ENCODE assay signal across 17 mouse cellular contexts in the genomic region with DNA sequence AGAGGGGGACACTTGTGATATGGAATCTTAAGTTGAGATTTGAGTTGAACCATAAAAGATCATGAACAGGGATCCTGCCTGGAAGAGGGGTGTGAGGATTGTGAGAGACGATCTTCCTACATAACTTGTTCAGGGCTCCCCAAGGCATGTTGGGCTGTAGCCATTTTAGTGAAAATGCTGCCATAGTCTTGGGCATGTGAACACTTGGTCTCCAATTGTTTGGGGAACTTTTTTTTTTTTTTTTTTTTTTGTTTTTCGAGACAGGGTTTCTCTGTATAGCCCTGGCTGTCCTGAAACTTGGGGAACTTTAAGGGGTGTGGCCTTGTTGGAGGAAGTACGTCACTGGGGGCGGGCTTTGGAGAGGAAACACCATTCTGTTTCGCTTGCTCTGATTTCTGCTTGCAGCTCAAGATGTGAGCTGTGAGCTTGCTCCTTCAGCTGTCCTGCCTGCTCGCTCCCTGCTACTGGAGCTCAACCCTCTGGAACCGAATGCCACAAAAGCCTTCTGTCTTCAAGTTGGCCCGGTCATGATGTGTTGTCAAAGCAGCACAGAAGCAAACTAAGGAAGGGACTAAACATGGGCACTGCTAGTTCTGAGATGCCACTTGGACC.
DNase-seq lines count a peak whose midpoint lies in the region; ATAC-seq and TF ChIP-seq lines count a peak whose summit lies in the region.
"Had no signal": no experiment of that assay in that cellular context is flagged by ENCODE, and none has a peak within 500 bp of the region (broad histone marks: within the 10 kb centered on the region; RNA-seq: fewer than 3 reads in every experiment).

No protein-coding gene starts in this region.

- 84% methylated on average over 8 of the region's 8 CpGs for WGBS in limb, embryonic 11.5 days
- WGBS in limb, embryonic 10.5 days: 75% methylated on average over 8 of the region's 8 CpGs
- 51% methylated on average over 8 of the region's 8 CpGs for WGBS in kidney, postnatal 0 days
- 49% methylated on average over 8 of the region's 8 CpGs for WGBS in neural tube, embryonic 13.5 days

- H3K36me3 ChIP-seq in limb, embryonic 11.5 days (ENCODE audit: control insufficient read depth, insufficient read depth, low read length): no peaks in the 10 kb centered on the region
- no peaks in the 10 kb centered on the region for H3K36me3 ChIP-seq in limb, embryonic 10.5 days
- H3K36me3 ChIP-seq in kidney, postnatal 0 days (ENCODE audit: insufficient read depth, low read length): no peaks in the 10 kb centered on the region
- no peaks in the 10 kb centered on the region for H3K36me3 ChIP-seq in neural tube, embryonic 13.5 days
- H3K36me3 ChIP-seq: G1E; heart, embryonic 10.5 days; lung, embryonic 15.5 days; stomach, embryonic 15.5 days had no signal

- 0 out of 2 replicates have a peak, but pooled peaks cover 3% of the 10 kb centered on the region for H3K4me1 ChIP-seq in limb, embryonic 11.5 days (ENCODE audit: control insufficient read depth, insufficient read depth, low read length)
- H3K4me1 ChIP-seq in limb, embryonic 10.5 days: peaks cover 15% of the 10 kb centered on the region
- no peaks in the 10 kb centered on the region for H3K4me1 ChIP-seq in kidney, postnatal 0 days (replicated peaks; ENCODE audit: insufficient read depth, low read length)
- H3K4me1 ChIP-seq in neural tube, embryonic 13.5 days (replicated peaks): peaks cover 30% of the 10 kb centered on the region
- H3K4me1 ChIP-seq: lung, embryonic 15.5 days; stomach, embryonic 15.5 days had no signal

- H3K9ac ChIP-seq in limb, embryonic 11.5 days (ENCODE audit: low read length): no peak overlapping the region
- H3K9ac ChIP-seq in kidney, postnatal 0 days (ENCODE audit: low read depth, low read length): no peak overlapping the region
- H3K9ac ChIP-seq in neural tube, embryonic 13.5 days: 0 out of 2 replicates have a peak overlapping the region, but pooled peaks have one; percentile 31
- H3K9ac ChIP-seq: lung, embryonic 15.5 days; stomach, embryonic 15.5 days had no signal

- no peaks in the 10 kb centered on the region for H3K27me3 ChIP-seq in limb, embryonic 11.5 days (ENCODE audit: control insufficient read depth, insufficient read depth, low read length)
- no peaks in the 10 kb centered on the region for H3K27me3 ChIP-seq in limb, embryonic 10.5 days (ENCODE audit: low read depth, poor library complexity, severe bottlenecking)
- H3K27me3 ChIP-seq in kidney, postnatal 0 days (ENCODE audit: insufficient read depth, low read length): no peaks in the 10 kb centered on the region
- no peaks in the 10 kb centered on the region for H3K27me3 ChIP-seq in neural tube, embryonic 13.5 days
- H3K27me3 ChIP-seq: lung, embryonic 15.5 days; stomach, embryonic 15.5 days had no signal

- no peaks in the 10 kb centered on the region for H3K9me3 ChIP-seq in limb, embryonic 11.5 days (ENCODE audit: control insufficient read depth, low read length)
- H3K9me3 ChIP-seq in limb, embryonic 10.5 days (replicated peaks): no peaks in the 10 kb centered on the region
- no peaks in the 10 kb centered on the region for H3K9me3 ChIP-seq in kidney, postnatal 0 days (replicated peaks; ENCODE audit: low read length)
- H3K9me3 ChIP-seq in neural tube, embryonic 13.5 days: no peaks in the 10 kb centered on the region
- H3K9me3 ChIP-seq: heart, embryonic 10.5 days; lung, embryonic 15.5 days; stomach, embryonic 15.5 days had no signal

- ATAC-seq in limb, embryonic 11.5 days (ENCODE audit: insufficient number of reproducible peaks, low FRiP score, low TSS enrichment, low read depth): no peak
- ATAC-seq in kidney, postnatal 0 days (replicated peaks; ENCODE audit: low FRiP score, low read depth): peak; percentile 41; the same call in 1 of the 2 replicates
- ATAC-seq in neural tube, embryonic 13.5 days (ENCODE audit: low read depth): peak; percentile 45; the same call in 1 of the 2 replicates

- H3K27ac ChIP-seq in limb, embryonic 11.5 days (replicated peaks; ENCODE audit: low read depth, low read length): no peak overlapping the region
- H3K27ac ChIP-seq in limb, embryonic 10.5 days: no peak overlapping the region
- no peak overlapping the region for H3K27ac ChIP-seq in kidney, postnatal 0 days
- H3K27ac ChIP-seq in neural tube, embryonic 13.5 days (replicated peaks): peak overlapping the region; percentile 46; the same call in 1 of the 2 replicates
- H3K27ac ChIP-seq: heart, embryonic 10.5 days; layer of hippocampus, adult 2 months; lung, embryonic 15.5 days; stomach, embryonic 15.5 days had no signal

- no peak overlapping the region for H3K4me3 ChIP-seq in limb, embryonic 11.5 days (ENCODE audit: low read depth, low read length)
- H3K4me3 ChIP-seq in limb, embryonic 10.5 days: no peak overlapping the region
- H3K4me3 ChIP-seq in kidney, postnatal 0 days (replicated peaks; ENCODE audit: low read depth, low read length): no peak overlapping the region
- peak overlapping the region; percentile 27 for H3K4me3 ChIP-seq in neural tube, embryonic 13.5 days
- H3K4me3 ChIP-seq: erythroblast, embryonic 14.5 days; heart, embryonic 10.5 days; layer of hippocampus, adult 2 months; lung, embryonic 15.5 days; stomach, embryonic 15.5 days had no signal

- H3K4me2 ChIP-seq in limb, embryonic 11.5 days (ENCODE audit: low read depth, severe bottlenecking): no peak overlapping the region
- peak overlapping the region; percentile 40 for H3K4me2 ChIP-seq in kidney, postnatal 0 days (ENCODE audit: low read length)
- peak overlapping the region; percentile 44 for H3K4me2 ChIP-seq in neural tube, embryonic 13.5 days
- H3K4me2 ChIP-seq: lung, embryonic 15.5 days; midbrain, embryonic 11.5 days; stomach, embryonic 15.5 days had no signal

- peak; percentile 32 for DNase-seq in adrenal gland, postnatal 10 days
- no peak for DNase-seq in adrenal gland, postnatal 4 days (ENCODE audit: low spot score in 2 of 2)
- peak; percentile 25 for DNase-seq in limb, embryonic 11.5 days (ENCODE audit: low spot score)
- DNase-seq in limb, embryonic 10.5 days (ENCODE audit: low spot score): no peak
- DNase-seq in kidney, postnatal 0 days (ENCODE audit: low spot score): peak; percentile 58
- no peak for DNase-seq in cerebellum, adult 9-10 months
- DNase-seq in layer of hippocampus, adult 9-10 months (ENCODE audit: low spot score): no peak
- DNase-seq: cerebellum, postnatal 25 days; right cerebral cortex, postnatal 4 days had no signal

- TF ChIP-seq CTCF in kidney, postnatal 0 days (IDR thresholded peaks at IDR 0.05; ENCODE audit: low read depth): no peak

Comparison
In these comparisons a context has a peak if more than half of its experiments do, and no peak if none do; other contexts are left out.
1. DNase-seq: peak in adrenal gland, postnatal 10 days (single experiment), limb, embryonic 11.5 days (single experiment) and kidney, postnatal 0 days (single experiment); none in adrenal gland, postnatal 4 days (0 of 2), limb, embryonic 10.5 days (single experiment), cerebellum, adult 9-10 months (single experiment) and layer of hippocampus, adult 9-10 months (single experiment).